Mouse (Mus musculus) liver, postnatal 0 days (tissue): ENCODE data around the gene Drc7.

Experiments
- CTCF ChIP-seq: sonication (generic); IDR thresholded peaks from 2 replicates; pipeline ENCODE4 v1.5.1; 2016; ENCODE audit warnings: antibody characterized with exemption, low read depth
- EP300 ChIP-seq: IDR thresholded peaks from 2 replicates; pipeline ENCODE4 v1.6.1; 2016; ENCODE audit warnings: antibody characterized with exemption, low read depth, mild to moderate bottlenecking

- TF ChIP-seq CTCF, result no peak
- no peak for TF ChIP-seq EP300
These were observed 3.8 kb downstream of the Drc7 start for GRCm38 (mm10) chr8:95058661-95059060.
